Mouse (Mus musculus) forebrain, embryonic 10.5 days (tissue): ENCODE data around the gene Tmem234. TPM values are rescaled to one million over a fixed set of nuclear protein-coding genes. Genes with fewer than 3 reads are reported as not detected.

Experiments
- DNase-seq: peaks from one replicate; pipeline ENCODE4 v3.0.0-alpha.2; 2017; ENCODE audit warnings: low spot score; ENCODE audit errors: extremely low spot score
- H3K27ac ChIP-seq: fragments of 300-500 bp; sonication (generic); 2 replicates; pipeline ENCODE4 v1.5.1; 2016; ENCODE audit warnings: mild to moderate bottlenecking
- H3K27me3 ChIP-seq: fragments of 300-500 bp; sonication (generic); 2 replicates; pipeline ENCODE4 v1.6.1; 2016; ENCODE audit warnings: mild to moderate bottlenecking; ENCODE audit not compliant: poor library complexity, severe bottlenecking
- H3K36me3 ChIP-seq: fragments of 300-500 bp; sonication (generic); replicated peaks from 2 replicates; pipeline ENCODE4 v1.6.1; 2016; ENCODE audit warnings: mild to moderate bottlenecking, moderate library complexity
- H3K4me1 ChIP-seq: fragments of 300-500 bp; sonication (generic); 2 replicates; pipeline ENCODE4 v1.6.1; 2016
- H3K4me3 ChIP-seq: fragments of 300-500 bp; sonication (generic); 2 replicates; pipeline ENCODE4 v1.5.1; 2016; ENCODE audit warnings: mild to moderate bottlenecking, moderate library complexity
- H3K9me3 ChIP-seq: fragments of 300-500 bp; sonication (generic); 2 replicates; pipeline ENCODE4 v1.6.1; 2016; ENCODE audit warnings: mild to moderate bottlenecking, moderate library complexity
- WGBS: fragments of 180-500 bp; shearing (Covaris S2); methylation state at CpG from one replicate; pipeline ENCODE4 v1.1.7; 2016; 5-methylcytosine and 5-hydroxymethylcytosine counted together
- polyA plus RNA-seq: library from polyadenylated mRNA; unstranded; fragments of >200 nt; fragmentation: Nextera tagmentation; extraction: Ambion mirVana; gene quantifications from 2 replicates; pipeline ENCODE4 v1.2.1, GENCODE M21; 2016

Tmem234 gene
- polyA plus RNA-seq, 1 experiment from 2014 or later, result 224 TPM

DNA sequence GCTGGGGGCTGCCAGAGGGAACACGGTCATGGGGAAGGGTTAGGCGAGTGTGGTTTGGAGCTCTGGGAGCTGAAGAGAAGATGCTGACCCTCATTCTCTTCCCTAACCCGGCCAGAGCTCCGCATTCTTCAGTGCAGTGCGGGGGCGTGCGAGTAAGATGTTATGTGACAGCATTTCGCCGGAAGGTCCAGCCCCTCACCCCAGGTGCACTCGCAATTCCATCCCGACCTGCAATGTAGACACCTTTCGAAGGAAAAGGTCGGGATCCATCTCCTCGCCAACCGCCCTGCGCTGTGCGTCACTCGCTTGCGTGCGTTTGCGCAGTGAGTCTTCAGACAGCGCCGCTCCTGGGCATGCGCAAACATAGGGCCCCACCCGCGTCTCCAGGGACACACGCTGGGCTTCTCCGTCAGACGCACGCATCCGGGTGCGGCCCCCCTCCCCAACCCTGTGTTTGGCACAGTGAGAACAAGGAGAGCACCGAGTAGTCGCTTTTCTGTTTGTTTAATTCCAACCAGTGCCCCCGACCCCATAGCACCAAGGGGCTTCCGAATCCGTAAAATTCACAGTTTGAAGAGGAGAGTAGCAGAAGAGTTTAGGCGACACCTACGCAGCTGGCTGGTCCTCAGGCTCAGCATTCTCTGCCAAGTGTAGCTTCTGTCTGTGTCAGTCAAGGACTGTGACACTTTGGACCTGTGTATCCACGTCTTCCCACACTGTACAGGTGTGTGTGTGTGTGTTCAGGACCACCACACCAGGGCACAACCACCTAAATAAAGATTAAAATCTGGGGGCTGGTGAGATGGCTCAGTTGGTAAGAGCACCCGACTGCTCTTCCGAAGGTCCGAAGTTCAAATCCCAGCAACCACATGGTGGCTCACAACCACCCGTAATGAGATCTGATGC lies 18.6 kb downstream of the Tmem234 start, which contains the start of gene Iqcc:
Gene Iqcc (minus strand): TSS at position 314 of the 906 bp plus-strand sequence.
- H3K9me3 ChIP-seq, result no peaks in the 10 kb centered on the region
- H3K4me1 ChIP-seq, result peaks cover 40% of the 10 kb centered on the region
- peak within 1 kb of the TSS; percentile 93 for H3K27ac ChIP-seq
- peaks cover 23% of the 10 kb centered on the region for H3K36me3 ChIP-seq
- peak; percentile 90 for DNase-seq
- H3K27me3 ChIP-seq, result no peaks in the 10 kb centered on the region
- WGBS, result 6% methylated on average over 44 of the region's 44 CpGs
- peak within 1 kb of the TSS; percentile 78 for H3K4me3 ChIP-seq

- 88% methylated on average over 11 of the region's 11 CpGs for WGBS
- no peak for DNase-seq
These were observed 20.2 kb downstream of the Tmem234 start for GRCm38 (mm10) chr4:129620419-129621282.

DNA sequence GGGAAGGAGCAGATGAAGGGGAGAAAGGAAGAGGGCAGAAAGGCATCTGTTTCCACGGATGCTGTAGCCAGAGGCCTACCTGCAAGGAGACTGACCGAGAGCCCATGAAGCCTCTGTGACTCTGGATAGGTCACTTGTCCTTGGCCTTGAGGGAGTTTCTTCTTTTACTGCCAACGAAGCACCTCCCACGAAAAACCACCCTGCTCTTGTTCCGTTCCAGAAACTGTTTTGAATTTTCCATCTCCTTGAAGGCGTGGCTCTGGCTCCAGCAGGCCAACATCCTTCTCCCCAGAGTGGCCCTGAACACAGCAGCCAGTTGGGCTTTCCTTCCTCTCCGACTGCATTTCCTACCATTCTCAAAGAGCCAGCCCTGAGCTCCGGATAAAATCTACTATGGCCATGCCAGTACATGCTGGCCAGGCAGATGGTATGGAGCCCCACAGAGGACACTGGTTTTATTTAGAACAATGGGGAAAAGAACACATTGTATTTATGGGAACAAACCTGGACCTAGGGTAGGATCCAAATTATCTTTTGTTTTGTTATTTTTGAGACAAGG lies 20.9 kb downstream of the Tmem234 start:
- Histone ChIP-seq H3K4me1 (peaks cover 61% of the 10 kb centered on the region), H3K4me3 (no peak overlapping the region)
- no peak for DNase-seq

More at GRCm38 (mm10) chr4:129620419-129621282, 20.2 kb downstream of the Tmem234 start:
- Histone ChIP-seq H3K27me3 (no peaks in the 10 kb centered on the region), H3K4me1 (peaks cover 56% of the 10 kb centered on the region), H3K36me3 (peaks cover 23% of the 10 kb centered on the region), H3K9me3 (no peaks in the 10 kb centered on the region), H3K4me3 (no peak overlapping the region), H3K27ac (no peak overlapping the region)

GRCm38 (mm10) chr4:129622120-129622802 lies 21.8 kb downstream of the Tmem234 start:
- Histone ChIP-seq H3K4me3 (peak overlapping the region; percentile 69), H3K36me3 (peaks cover 23% of the 10 kb centered on the region), H3K27me3 (no peaks in the 10 kb centered on the region), H3K4me1 (peaks cover 61% of the 10 kb centered on the region), H3K27ac (peak overlapping the region; percentile 89; the same call in 1 of the 2 replicates), H3K9me3 (no peaks in the 10 kb centered on the region)
- DNase-seq, result no peak
- WGBS, result 77% methylated on average over 11 of the region's 11 CpGs

More for the DNA sequence above, 20.9 kb downstream of the Tmem234 start:
- H3K27me3 ChIP-seq, result no peaks in the 10 kb centered on the region
- no peak overlapping the region for H3K27ac ChIP-seq
- H3K36me3 ChIP-seq, result peaks cover 23% of the 10 kb centered on the region
- 82% methylated on average over 8 of the region's 8 CpGs for WGBS
- no peaks in the 10 kb centered on the region for H3K9me3 ChIP-seq

DNA sequence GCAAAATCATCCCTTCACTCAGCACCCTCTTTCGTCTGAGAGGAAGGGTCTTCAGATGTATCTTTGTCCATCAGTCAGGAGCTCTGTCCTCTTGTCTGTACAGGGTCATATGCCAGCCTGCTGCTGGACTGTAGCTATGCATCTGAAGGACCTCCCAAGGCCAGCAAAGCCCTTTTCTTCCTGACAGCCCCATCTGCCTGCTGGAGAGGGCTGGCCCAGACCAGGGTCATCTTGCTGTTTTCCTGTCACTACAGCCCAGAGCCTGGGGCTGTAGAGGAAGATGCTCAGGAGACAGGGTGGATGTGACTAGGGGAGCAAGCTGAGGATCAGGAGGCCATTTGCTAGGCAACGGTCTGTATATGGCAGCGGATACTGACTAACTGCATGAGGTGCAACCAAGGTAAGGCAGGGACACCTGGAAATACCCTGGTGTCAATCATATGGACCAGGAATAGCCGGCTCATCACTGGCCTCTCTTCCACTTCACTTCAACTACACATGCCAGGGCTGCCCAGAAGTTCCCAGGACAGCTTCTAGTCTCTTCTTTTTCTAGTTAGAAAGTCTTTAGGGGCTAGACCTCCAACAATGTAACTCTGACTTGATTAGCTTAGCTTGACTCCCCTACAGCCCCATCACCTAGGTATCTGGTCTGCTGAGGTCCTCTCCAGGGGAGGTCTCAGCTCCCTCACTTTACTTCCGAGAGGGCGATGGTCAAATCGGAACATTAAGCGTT lies 22.5 kb downstream of the Tmem234 start:
- DNase-seq, result no peak
- peaks cover 57% of the 10 kb centered on the region for H3K4me1 ChIP-seq
- H3K27me3 ChIP-seq, result no peaks in the 10 kb centered on the region
- H3K36me3 ChIP-seq, result peaks cover 26% of the 10 kb centered on the region
- no peaks in the 10 kb centered on the region for H3K9me3 ChIP-seq
- H3K27ac ChIP-seq, result peak overlapping the region; percentile 89
- 23% methylated on average over 8 of the region's 8 CpGs for WGBS
- peak overlapping the region; percentile 69 for H3K4me3 ChIP-seq

- WGBS, result under 1% methylated on average over 10 of the region's 10 CpGs
- peak within 1 kb of the TSS; percentile 89 for H3K27ac ChIP-seq
- peak; percentile 55 for DNase-seq
- no peaks in the 10 kb centered on the region for H3K27me3 ChIP-seq
- H3K4me1 ChIP-seq, result peaks cover 50% of the 10 kb centered on the region
- peak within 1 kb of the TSS; percentile 69 for H3K4me3 ChIP-seq
- peaks cover 33% of the 10 kb centered on the region for H3K36me3 ChIP-seq
- no peaks in the 10 kb centered on the region for H3K9me3 ChIP-seq
These were observed 23.2 kb downstream of the Tmem234 start, which contains the start of gene Ccdc28b for GRCm38 (mm10) chr4:129623681-129624091. Gene Ccdc28b (minus strand): TSS chr4:129623947.

- peaks cover 41% of the 10 kb centered on the region for H3K36me3 ChIP-seq
- WGBS, result 2% methylated on average over 18 of the region's 18 CpGs
- H3K27me3 ChIP-seq, result no peaks in the 10 kb centered on the region
- peak overlapping the region; percentile 89 for H3K27ac ChIP-seq
- H3K9me3 ChIP-seq, result no peaks in the 10 kb centered on the region
- DNase-seq, result peak; percentile 76
- H3K4me3 ChIP-seq, result peak overlapping the region; percentile 69
- peaks cover 44% of the 10 kb centered on the region for H3K4me1 ChIP-seq
These were observed 24.0 kb downstream of the Tmem234 start for GRCm38 (mm10) chr4:129624281-129625028.

GRCm38 (mm10) chr4:129625029-129625370 lies 24.5 kb downstream of the Tmem234 start:
- H3K27me3 ChIP-seq, result no peaks in the 10 kb centered on the region
- peaks cover 46% of the 10 kb centered on the region for H3K36me3 ChIP-seq
- peak; percentile 67 for DNase-seq
- peak overlapping the region; percentile 89 for H3K27ac ChIP-seq
- WGBS, result 1% methylated on average over 6 of the region's 6 CpGs
- no peaks in the 10 kb centered on the region for H3K9me3 ChIP-seq
- H3K4me3 ChIP-seq, result peak overlapping the region; percentile 69
- peaks cover 44% of the 10 kb centered on the region for H3K4me1 ChIP-seq

GRCm38 (mm10) chr4:129625496-129625895 lies 25.0 kb downstream of the Tmem234 start:
- peaks cover 44% of the 10 kb centered on the region for H3K4me1 ChIP-seq
- no peaks in the 10 kb centered on the region for H3K27me3 ChIP-seq
- H3K9me3 ChIP-seq, result no peaks in the 10 kb centered on the region
- peaks cover 51% of the 10 kb centered on the region for H3K36me3 ChIP-seq
- no peak for DNase-seq
- H3K27ac ChIP-seq, result peak overlapping the region; percentile 89; the same call in 1 of the 2 replicates
- 38% methylated on average over 4 of the region's 4 CpGs for WGBS
- H3K4me3 ChIP-seq, result peak overlapping the region; percentile 69

- H3K9me3 ChIP-seq, result no peaks in the 10 kb centered on the region
- 79% methylated on average over 6 of the region's 6 CpGs for WGBS
- no peaks in the 10 kb centered on the region for H3K27me3 ChIP-seq
- no peak for DNase-seq
- peaks cover 56% of the 10 kb centered on the region for H3K36me3 ChIP-seq
- no peak overlapping the region for H3K4me3 ChIP-seq
- H3K4me1 ChIP-seq, result peaks cover 44% of the 10 kb centered on the region
- no peak overlapping the region for H3K27ac ChIP-seq
These were observed 25.6 kb downstream of the Tmem234 start for GRCm38 (mm10) chr4:129626035-129626434.

GRCm38 (mm10) chr4:129630944-129631343 lies 30.5 kb downstream of the Tmem234 start:
- Histone ChIP-seq H3K27me3 (no peaks in the 10 kb centered on the region), H3K4me1 (peaks cover 3% of the 10 kb centered on the region), H3K36me3 (peaks cover 100% of the 10 kb centered on the region), H3K4me3 (no peak overlapping the region), H3K27ac (no peak overlapping the region), H3K9me3 (no peaks in the 10 kb centered on the region)
- no peak for DNase-seq
- WGBS, result 90% methylated on average over 4 of the region's 4 CpGs
